Mouse (Mus musculus) midbrain, embryonic 12.5 days (tissue): ENCODE measurements around the gene Cpxm2. TPM values are rescaled to one million over a fixed set of nuclear protein-coding genes. Genes with fewer than 3 reads are reported as not detected.

ENCODE experiments used
- ATAC-seq: fragments of 200-750 bp; cut with Nextera tagmentation; 2 replicates; pipeline ENCODE4 v1.8.0; 2017; ENCODE audit warnings: low read depth, moderate TSS enrichment, moderate library complexity; ENCODE audit not compliant: low FRiP score
- H3K27ac ChIP-seq: fragments of 300-500 bp; sonication (generic); replicated peaks from 2 replicates; pipeline ENCODE4 v1.5.1; 2016; ENCODE audit warnings: mild to moderate bottlenecking
- H3K27me3 ChIP-seq: fragments of 300-500 bp; sonication (generic); 2 replicates; pipeline ENCODE4 v1.6.1; 2016; ENCODE audit warnings: mild to moderate bottlenecking
- H3K36me3 ChIP-seq: fragments of 300-500 bp; sonication (generic); 2 replicates; pipeline ENCODE4 v1.6.1; 2016
- H3K4me1 ChIP-seq: fragments of 300-500 bp; sonication (generic); 2 replicates; pipeline ENCODE4 v1.6.1; 2016
- H3K4me2 ChIP-seq: fragments of 300-500 bp; sonication (generic); replicated peaks from 2 replicates; pipeline ENCODE4 v1.6.1; 2016; ENCODE audit warnings: mild to moderate bottlenecking, moderate library complexity
- H3K4me3 ChIP-seq: fragments of 300-500 bp; sonication (generic); 2 replicates; pipeline ENCODE4 v1.5.1; 2016; ENCODE audit warnings: mild to moderate bottlenecking
- H3K9ac ChIP-seq: fragments of 300-500 bp; sonication (generic); replicated peaks from 2 replicates; pipeline ENCODE4 v1.6.1; 2016; ENCODE audit warnings: mild to moderate bottlenecking, moderate library complexity
- H3K9me3 ChIP-seq: fragments of 300-500 bp; sonication (generic); 2 replicates; pipeline ENCODE4 v1.6.1; 2016; ENCODE audit warnings: mild to moderate bottlenecking
- WGBS: fragments of 180-500 bp; shearing (Covaris S2); methylation state at CpG from one replicate; pipeline ENCODE4 v1.1.7; 2016; 5-methylcytosine and 5-hydroxymethylcytosine counted together
- polyA plus RNA-seq: library from polyadenylated mRNA; unstranded; fragments of >200 nt; fragmentation: Nextera tagmentation; extraction: Ambion mirVana; gene quantifications from 2 replicates; pipeline ENCODE4 v1.2.1, GENCODE M21; 2016

The Cpxm2 gene
- polyA plus RNA-seq, 1 experiment from 2014 or later: 4.3 TPM

DNA sequence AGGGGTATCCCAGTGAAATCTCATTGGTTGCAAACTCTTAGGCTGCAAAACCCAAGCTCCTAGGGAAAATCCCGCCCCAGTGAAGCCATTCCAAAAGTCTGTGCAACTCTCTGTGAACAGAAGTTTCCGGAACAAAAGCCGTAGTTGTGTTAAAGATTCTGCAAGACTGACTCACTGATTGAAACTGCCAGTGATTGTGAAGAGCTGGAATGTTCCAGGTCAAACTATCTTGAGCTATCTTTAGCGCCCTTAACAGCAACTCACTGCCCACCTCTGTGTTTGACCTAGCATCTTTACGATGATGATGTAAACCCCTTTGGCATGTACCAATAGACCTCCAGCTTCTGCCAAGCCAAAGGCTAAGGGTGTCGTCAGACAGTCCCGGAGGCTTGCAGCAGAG, 31.3 kb downstream of the Cpxm2 start:
- no peak overlapping the region for H3K4me3 ChIP-seq
- WGBS: 89% methylated on average over 7 of the region's 7 CpGs
- H3K36me3 ChIP-seq: no peaks in the 10 kb centered on the region
- ATAC-seq: no peak
- no peaks in the 10 kb centered on the region for H3K4me1 ChIP-seq
- no peak overlapping the region for H3K9ac ChIP-seq
- H3K27ac ChIP-seq: no peak overlapping the region
- no peaks in the 10 kb centered on the region for H3K27me3 ChIP-seq
- no peak overlapping the region for H3K4me2 ChIP-seq
- no peaks in the 10 kb centered on the region for H3K9me3 ChIP-seq

GRCm38 (mm10) chr7:132119817-132120216, 34.7 kb downstream of the Cpxm2 start:
- no peak for ATAC-seq
- H3K4me3 ChIP-seq: no peak overlapping the region

DNA sequence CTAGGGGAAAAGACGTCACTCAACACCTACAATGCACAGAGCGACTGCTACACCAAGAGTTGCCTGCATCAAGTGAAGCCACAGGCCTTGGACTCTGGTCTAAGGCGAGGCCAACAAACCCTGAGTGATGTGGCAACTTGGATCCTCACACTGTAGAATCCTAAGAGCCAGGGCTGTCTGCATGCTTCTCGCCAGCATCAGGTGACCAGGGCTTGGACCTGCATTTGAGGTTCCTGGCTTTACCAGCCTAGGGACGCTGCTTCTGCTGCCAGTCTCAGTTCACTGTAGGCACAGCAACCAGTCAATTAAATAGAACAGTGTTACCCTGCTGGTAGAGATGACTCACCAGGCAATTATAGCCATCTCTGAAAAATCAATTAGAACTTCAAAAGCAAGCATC, 42.8 kb downstream of the Cpxm2 start:
- Histone ChIP-seq H3K27ac (no peak overlapping the region), H3K4me3 (no peak overlapping the region), H3K4me1 (peaks cover 4% of the 10 kb centered on the region; the same call in 1 of the 2 replicates), H3K4me2 (no peak overlapping the region), H3K9ac (no peak overlapping the region), H3K27me3 (no peaks in the 10 kb centered on the region; the same call in 1 of the 2 replicates), H3K36me3 (no peaks in the 10 kb centered on the region), H3K9me3 (no peaks in the 10 kb centered on the region)
- WGBS: 82% methylated on average over 5 of the region's 5 CpGs
- ATAC-seq: no peak

More at GRCm38 (mm10) chr7:132119817-132120216, 34.7 kb downstream of the Cpxm2 start:
- no peaks in the 10 kb centered on the region for H3K9me3 ChIP-seq
- H3K27ac ChIP-seq: no peak overlapping the region
- H3K27me3 ChIP-seq: no peaks in the 10 kb centered on the region
- no peak overlapping the region for H3K4me2 ChIP-seq
- 81% methylated on average over 4 of the region's 4 CpGs for WGBS
- no peaks in the 10 kb centered on the region for H3K36me3 ChIP-seq
- no peaks in the 10 kb centered on the region for H3K4me1 ChIP-seq
- H3K9ac ChIP-seq: no peak overlapping the region

DNA sequence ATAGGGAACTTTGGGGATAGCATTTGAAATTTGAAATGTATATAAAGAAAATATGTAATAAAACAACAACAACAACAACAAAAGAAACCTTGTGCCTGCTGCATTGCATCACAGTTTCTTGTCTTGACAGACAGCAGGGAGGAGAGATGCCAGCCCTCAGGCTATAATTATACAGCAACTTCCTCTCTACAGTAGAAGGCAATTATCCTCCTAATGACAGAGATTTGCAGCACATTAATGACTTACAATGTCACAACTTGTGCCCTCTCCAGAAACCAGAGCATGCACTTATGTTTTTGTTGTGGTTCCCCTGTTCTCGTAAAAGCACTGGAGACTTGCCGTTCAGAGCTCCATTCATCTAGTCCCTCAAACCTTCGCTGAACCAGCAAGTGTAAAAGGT, 44.2 kb downstream of the Cpxm2 start:
- peaks cover 4% of the 10 kb centered on the region; the same call in 1 of the 2 replicates for H3K4me1 ChIP-seq
- H3K9ac ChIP-seq: no peak overlapping the region
- ATAC-seq: no peak
- H3K4me2 ChIP-seq: no peak overlapping the region
- no peaks in the 10 kb centered on the region; the same call in 1 of the 2 replicates for H3K27me3 ChIP-seq
- WGBS: 88% methylated on average over 3 of the region's 3 CpGs
- H3K36me3 ChIP-seq: no peaks in the 10 kb centered on the region
- no peak overlapping the region for H3K27ac ChIP-seq
- no peaks in the 10 kb centered on the region for H3K9me3 ChIP-seq
- no peak overlapping the region for H3K4me3 ChIP-seq

- Histone ChIP-seq H3K9ac (no peak overlapping the region), H3K36me3 (no peaks in the 10 kb centered on the region), H3K4me1 (peaks cover 3% of the 10 kb centered on the region; the same call in 1 of the 2 replicates), H3K9me3 (no peaks in the 10 kb centered on the region), H3K27me3 (no peaks in the 10 kb centered on the region; the same call in 1 of the 2 replicates), H3K4me3 (no peak overlapping the region), H3K4me2 (no peak overlapping the region), H3K27ac (no peak overlapping the region)
- no peak for ATAC-seq
- WGBS: 87% methylated on average over 4 of the region's 4 CpGs
Measured at GRCm38 (mm10) chr7:132106891-132107290, 47.6 kb downstream of the Cpxm2 start.

DNA sequence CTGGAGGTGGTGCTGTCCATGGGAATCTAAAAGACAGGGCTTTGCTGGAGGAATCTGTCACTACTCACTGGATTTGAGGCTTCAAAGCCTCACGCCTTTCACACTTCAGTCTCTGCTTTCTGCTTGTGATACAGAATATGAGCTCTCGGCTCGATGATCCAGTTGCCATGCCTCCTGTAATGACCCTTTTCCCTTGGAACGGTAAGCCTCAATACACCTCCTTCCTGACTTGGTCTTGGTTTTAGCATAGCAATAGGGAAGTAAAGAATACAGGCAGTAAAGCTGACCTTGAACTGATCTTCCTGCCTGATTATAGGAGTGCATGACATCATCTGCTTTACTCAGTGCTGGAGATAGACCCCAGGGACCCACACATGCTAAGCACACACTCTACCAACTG, 49.2 kb downstream of the Cpxm2 start:
- Histone ChIP-seq H3K4me3 (no peak overlapping the region), H3K4me2 (no peak overlapping the region), H3K36me3 (no peaks in the 10 kb centered on the region), H3K27ac (no peak overlapping the region), H3K9ac (no peak overlapping the region), H3K27me3 (no peaks in the 10 kb centered on the region; the same call in 1 of the 2 replicates), H3K9me3 (no peaks in the 10 kb centered on the region), H3K4me1 (no peaks in the 10 kb centered on the region)
- 88% methylated on average over 4 of the region's 4 CpGs for WGBS
- ATAC-seq: no peak

DNA sequence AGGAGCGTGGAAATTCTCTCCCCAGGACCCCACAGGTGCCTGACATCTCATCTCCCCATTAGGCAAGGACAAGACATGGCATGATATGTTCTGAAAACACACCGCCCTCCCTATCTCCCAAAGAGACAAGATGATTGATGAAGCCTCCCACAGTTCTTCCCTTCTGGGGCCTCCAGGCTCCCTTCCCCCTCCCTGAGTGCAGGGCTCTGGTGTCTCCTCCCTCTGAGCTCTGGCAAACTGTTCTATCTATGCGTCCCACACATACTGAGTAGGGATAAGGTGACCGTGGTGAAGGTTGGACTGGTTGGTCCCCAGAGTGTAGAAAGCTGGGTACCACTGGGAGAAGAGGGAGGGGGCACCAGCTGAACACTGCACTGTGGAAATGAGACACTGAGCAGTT, 56.1 kb downstream of the Cpxm2 start:
- no peak overlapping the region for H3K27ac ChIP-seq
- no peaks in the 10 kb centered on the region for H3K4me1 ChIP-seq
- no peak for ATAC-seq
- H3K4me3 ChIP-seq: no peak overlapping the region
- no peaks in the 10 kb centered on the region for H3K27me3 ChIP-seq
- H3K36me3 ChIP-seq: no peaks in the 10 kb centered on the region
- no peak overlapping the region for H3K9ac ChIP-seq
- no peak overlapping the region for H3K4me2 ChIP-seq
- no peaks in the 10 kb centered on the region for H3K9me3 ChIP-seq
- WGBS: 82% methylated on average over 4 of the region's 4 CpGs

DNA sequence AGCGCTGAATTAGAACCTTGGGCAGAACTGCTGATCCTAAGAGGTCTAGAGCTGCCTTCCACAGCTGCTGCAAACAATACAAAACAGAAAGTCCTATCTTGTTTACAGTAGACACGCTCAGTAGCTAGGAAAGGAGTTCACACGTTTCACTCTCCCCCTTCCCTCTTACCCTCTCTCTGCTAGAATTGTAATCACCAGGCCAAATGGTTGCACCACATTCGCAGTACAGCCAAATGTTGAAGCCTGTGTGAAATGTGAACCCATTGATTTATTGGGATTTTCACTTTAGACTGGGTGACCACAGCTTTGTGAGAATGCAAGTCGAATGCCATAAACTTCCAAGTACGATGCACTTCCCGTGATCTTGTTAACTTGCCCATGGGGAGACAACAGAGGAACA, 59.9 kb downstream of the Cpxm2 start:
- WGBS: 68% methylated on average over 7 of the region's 7 CpGs
- ATAC-seq: no peak

DNA sequence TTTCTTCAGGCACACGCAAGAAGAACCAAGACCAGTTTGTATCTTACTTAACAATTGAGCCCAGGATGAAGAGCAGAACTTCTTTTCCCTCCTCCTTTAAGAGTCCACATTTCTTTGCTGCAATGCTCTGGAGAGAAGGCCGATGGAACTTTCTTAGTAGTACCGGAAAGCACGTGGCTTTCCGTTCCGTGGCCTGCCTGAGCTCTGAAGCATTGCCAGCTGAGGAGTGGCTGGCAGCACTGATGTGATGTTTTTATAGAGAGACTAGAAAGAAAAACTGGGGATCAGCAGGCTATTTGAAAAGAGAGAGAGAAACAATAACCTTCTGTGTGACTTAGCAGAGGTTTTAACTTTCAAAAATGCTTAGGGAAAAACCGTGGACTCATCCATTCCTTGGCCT, 63.0 kb downstream of the Cpxm2 start:
- H3K4me2 ChIP-seq: no peak overlapping the region
- H3K9me3 ChIP-seq: no peaks in the 10 kb centered on the region
- no peak for ATAC-seq
- H3K4me3 ChIP-seq: no peak overlapping the region
- 86% methylated on average over 7 of the region's 7 CpGs for WGBS
- no peaks in the 10 kb centered on the region for H3K27me3 ChIP-seq
- H3K9ac ChIP-seq: no peak overlapping the region
- no peak overlapping the region for H3K27ac ChIP-seq
- H3K36me3 ChIP-seq: no peaks in the 10 kb centered on the region
- no peaks in the 10 kb centered on the region for H3K4me1 ChIP-seq

More for the DNA sequence above, 59.9 kb downstream of the Cpxm2 start:
- no peaks in the 10 kb centered on the region for H3K4me1 ChIP-seq
- no peaks in the 10 kb centered on the region for H3K36me3 ChIP-seq
- no peak overlapping the region for H3K4me3 ChIP-seq
- no peak overlapping the region for H3K27ac ChIP-seq
- H3K9me3 ChIP-seq: no peaks in the 10 kb centered on the region
- H3K27me3 ChIP-seq: no peaks in the 10 kb centered on the region
- H3K4me2 ChIP-seq: no peak overlapping the region
- H3K9ac ChIP-seq: no peak overlapping the region

DNA sequence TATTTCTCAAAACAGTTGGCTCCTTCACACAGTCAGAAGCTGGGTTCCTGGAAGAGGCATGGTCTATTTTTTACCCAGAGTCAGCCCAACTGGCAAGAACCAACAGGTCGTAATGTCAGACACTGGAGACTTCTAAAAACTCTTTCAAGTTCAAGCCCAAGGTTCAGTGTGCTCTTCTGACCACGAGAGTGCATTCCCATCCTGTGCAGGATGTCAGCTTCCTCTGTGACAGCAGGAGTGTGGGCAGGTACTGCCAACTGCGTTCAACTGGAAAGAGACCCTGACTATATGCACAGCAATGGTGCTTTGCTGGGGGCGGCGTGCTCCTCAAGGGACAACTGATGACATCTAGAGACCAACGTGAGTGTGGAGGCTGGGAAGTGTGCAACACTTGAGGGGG, 65.9 kb downstream of the Cpxm2 start:
- no peaks in the 10 kb centered on the region for H3K36me3 ChIP-seq
- WGBS: 80% methylated on average over 6 of the region's 6 CpGs
- no peaks in the 10 kb centered on the region for H3K27me3 ChIP-seq
- H3K4me2 ChIP-seq: no peak overlapping the region
- H3K4me1 ChIP-seq: no peaks in the 10 kb centered on the region
- H3K4me3 ChIP-seq: no peak overlapping the region
- H3K9ac ChIP-seq: no peak overlapping the region
- no peaks in the 10 kb centered on the region for H3K9me3 ChIP-seq
- ATAC-seq: no peak
- no peak overlapping the region for H3K27ac ChIP-seq

GRCm38 (mm10) chr7:132088181-132088580, 66.4 kb downstream of the Cpxm2 start:
- no peaks in the 10 kb centered on the region for H3K9me3 ChIP-seq

DNA sequence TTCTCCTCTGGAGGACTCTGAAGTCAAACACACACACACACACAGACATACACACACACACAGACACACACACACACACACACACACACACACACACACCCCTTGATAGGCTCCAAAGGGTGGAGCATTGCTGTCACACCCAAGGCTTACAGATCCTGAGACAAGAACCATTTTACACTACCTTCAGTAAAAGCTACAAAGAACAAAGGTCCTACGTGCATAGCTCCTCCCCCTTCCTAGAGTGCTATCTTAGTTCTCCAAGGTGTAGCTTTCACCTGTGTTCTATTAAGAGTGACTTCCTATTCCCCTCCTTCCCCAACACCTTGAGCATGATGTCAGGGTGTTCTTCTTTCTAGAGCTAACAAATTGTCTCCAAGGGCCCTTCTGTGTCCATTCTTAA, 78.7 kb downstream of the Cpxm2 start:
- no peak for ATAC-seq
- no peaks in the 10 kb centered on the region for H3K27me3 ChIP-seq
- no peak overlapping the region for H3K4me3 ChIP-seq
- no peaks in the 10 kb centered on the region for H3K9me3 ChIP-seq
- no peak overlapping the region for H3K4me2 ChIP-seq
- no peak overlapping the region for H3K9ac ChIP-seq
- no peak overlapping the region for H3K27ac ChIP-seq
- H3K4me1 ChIP-seq: no peaks in the 10 kb centered on the region
- WGBS: 83% methylated on average over 1 of the region's 1 CpGs
- no peaks in the 10 kb centered on the region for H3K36me3 ChIP-seq

More at GRCm38 (mm10) chr7:132088181-132088580, 66.4 kb downstream of the Cpxm2 start:
- Histone ChIP-seq H3K4me3 (no peak overlapping the region), H3K36me3 (no peaks in the 10 kb centered on the region), H3K27ac (no peak overlapping the region), H3K27me3 (no peaks in the 10 kb centered on the region), H3K9ac (no peak overlapping the region), H3K4me2 (no peak overlapping the region), H3K4me1 (no peaks in the 10 kb centered on the region)
- 85% methylated on average over 4 of the region's 4 CpGs for WGBS
- no peak for ATAC-seq

- H3K36me3 ChIP-seq: no peaks in the 10 kb centered on the region
- no peaks in the 10 kb centered on the region for H3K9me3 ChIP-seq
- ATAC-seq: no peak
- no peak overlapping the region for H3K27ac ChIP-seq
- no peak overlapping the region for H3K4me2 ChIP-seq
- no peak overlapping the region for H3K9ac ChIP-seq
- WGBS: 68% methylated on average over 3 of the region's 3 CpGs
- no peaks in the 10 kb centered on the region for H3K27me3 ChIP-seq
- H3K4me1 ChIP-seq: no peaks in the 10 kb centered on the region
- no peak overlapping the region for H3K4me3 ChIP-seq
Measured at GRCm38 (mm10) chr7:132074503-132074902, 80.0 kb downstream of the Cpxm2 start.
